9 mouse cellular contexts compared by ENCODE assay signal in genomic region chr11:11014538-11014937, GRCm38 (mm10).
DNase-seq lines count a peak whose midpoint lies in the region.
"Had no signal": no experiment of that assay in that cellular context is flagged by ENCODE, and none has a peak within 500 bp of the region (broad histone marks: within the 10 kb centered on the region; RNA-seq: fewer than 3 reads in every experiment).

No protein-coding gene starts in this region.

- DNase-seq in left cerebral cortex, postnatal 4 days: peak; percentile 71
- DNase-seq in left cerebral cortex, postnatal 36 days (ENCODE audit: low spot score in 2 of 2): no peak
- peak; percentile 5 to 11 for DNase-seq in frontal cortex, postnatal 10 days (ENCODE audit: low spot score in 2 of 2)
- peak; percentile 59 for DNase-seq in layer of hippocampus, adult 9-11 months
- DNase-seq in right cerebral cortex, postnatal 14 days: peak; percentile 10
- DNase-seq in spleen, postnatal 14 days (ENCODE audit: low spot score in 2 of 2): no peak
- DNase-seq in thymus, postnatal 36 days: no peak
- DNase-seq: gastrocnemius, adult 2 months; lung, postnatal 4 days had no signal

- intact Hi-C loops in left cerebral cortex, postnatal 4 days (cut with DNase I): no loop called here
- intact Hi-C loops in left cerebral cortex, postnatal 36 days (cut with DNase I): no loop called here

Comparison
In these comparisons a context has a peak if more than half of its experiments do, and no peak if none do; other contexts are left out.
1. DNase-seq: peak in left cerebral cortex, postnatal 4 days (single experiment), frontal cortex, postnatal 10 days (2 of 2), layer of hippocampus, adult 9-11 months (single experiment) and right cerebral cortex, postnatal 14 days (single experiment); none in left cerebral cortex, postnatal 36 days (0 of 2), spleen, postnatal 14 days (0 of 2) and thymus, postnatal 36 days (0 of 2).